22 mouse cellular contexts compared by ENCODE assay signal in the genomic region with DNA sequence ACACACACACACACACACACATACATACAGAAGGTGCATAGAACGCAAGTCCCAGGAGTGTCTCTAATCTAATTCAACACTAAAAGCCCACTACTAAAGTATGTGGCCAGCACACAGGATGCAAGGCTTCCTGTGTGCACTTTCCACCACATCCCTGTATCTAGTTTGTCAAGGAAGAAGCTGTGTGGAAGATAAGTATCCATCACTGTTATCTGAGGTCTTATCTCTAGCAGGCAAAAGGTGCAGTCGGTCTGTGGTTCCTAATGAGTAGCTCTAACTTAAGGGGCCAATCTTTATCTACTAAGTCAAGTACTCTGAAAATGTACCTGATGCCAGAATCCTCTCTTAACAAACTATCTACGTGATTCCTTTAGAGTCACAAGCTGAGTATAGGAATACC.
DNase-seq lines count a peak whose midpoint lies in the region; ATAC-seq lines count a peak whose summit lies in the region.
"Had no signal": no experiment of that assay in that cellular context is flagged by ENCODE, and none has a peak within 500 bp of the region (broad histone marks: within the 10 kb centered on the region; RNA-seq: fewer than 3 reads in every experiment).

No protein-coding gene starts in this region.

- H3K9me3 ChIP-seq in heart, embryonic 13.5 days = peaks cover 3% of the 10 kb centered on the region; the same call in 1 of the 2 replicates
- H3K9me3 ChIP-seq: embryonic facial prominence, embryonic 13.5 days; forebrain, embryonic 13.5 days; G1E had no signal

- H3K27ac ChIP-seq in heart, embryonic 13.5 days (replicated peaks) = 0 out of 2 replicates have a peak overlapping the region, but pooled peaks have one; percentile 54
- H3K27ac ChIP-seq in brown adipose tissue, adult 24 weeks (replicated peaks; ENCODE audit: low read depth, low read length) = peak overlapping the region; percentile 70
- H3K27ac ChIP-seq: embryonic facial prominence, embryonic 13.5 days; hindbrain, embryonic 14.5 days had no signal

- H3K27me3 ChIP-seq in heart, embryonic 13.5 days (replicated peaks) = no peaks in the 10 kb centered on the region
- H3K27me3 ChIP-seq: embryonic facial prominence, embryonic 13.5 days; forebrain, embryonic 13.5 days had no signal

- ATAC-seq in heart, embryonic 13.5 days (ENCODE audit: extremely low read depth, insufficient number of reproducible peaks, low FRiP score, low TSS enrichment) = no peak
- peak; percentile 52; the same call in 1 of the 2 replicates for ATAC-seq in megakaryocyte, adult 5-6 weeks (ENCODE audit: poor library complexity, severe bottlenecking)
- ATAC-seq: inflammation-experienced regulatory T-cells, adult 6 months had no signal

- peaks cover 23% of the 10 kb centered on the region for H3K4me1 ChIP-seq in heart, embryonic 13.5 days
- peaks cover 7% of the 10 kb centered on the region; the same call in 1 of the 2 replicates for H3K4me1 ChIP-seq in brown adipose tissue, adult 24 weeks (ENCODE audit: control insufficient read depth, insufficient read depth, insufficient read length, low read length)
- H3K4me1 ChIP-seq: embryonic facial prominence, embryonic 13.5 days had no signal

- no peak overlapping the region for H3K4me2 ChIP-seq in heart, embryonic 13.5 days
- H3K4me2 ChIP-seq: embryonic facial prominence, embryonic 13.5 days; forebrain, embryonic 13.5 days; heart, embryonic 11.5 days; hindbrain, embryonic 14.5 days had no signal

- H3K9ac ChIP-seq in heart, embryonic 13.5 days = no peak overlapping the region
- H3K9ac ChIP-seq: embryonic facial prominence, embryonic 13.5 days; forebrain, embryonic 13.5 days; hindbrain, embryonic 14.5 days had no signal

- no peaks in the 10 kb centered on the region for H3K36me3 ChIP-seq in heart, embryonic 13.5 days
- H3K36me3 ChIP-seq: embryonic facial prominence, embryonic 13.5 days; G1E had no signal

- WGBS in heart, embryonic 13.5 days = 42% methylated on average over 3 of the region's 3 CpGs

- H3K4me3 ChIP-seq in heart, embryonic 13.5 days = no peak overlapping the region
- no peak overlapping the region for H3K4me3 ChIP-seq in brown adipose tissue, adult 24 weeks (ENCODE audit: insufficient read depth, low read depth, low read length)
- H3K4me3 ChIP-seq: embryonic facial prominence, embryonic 13.5 days; forebrain, embryonic 13.5 days; gastrocnemius, adult 2 months had no signal

- DNase-seq in heart, adult 9 months (ENCODE audit: low spot score in 2 of 2) = no peak
- peak; percentile 68 for DNase-seq in 416B (ENCODE audit: low read depth)
- no peak for DNase-seq in adrenal gland, postnatal 4 days (ENCODE audit: low spot score in 2 of 2)
- DNase-seq in right cerebral cortex, postnatal 14 days = no peak
- DNase-seq: adrenal gland, adult 8-10 months; adrenal gland, postnatal 36 days; cerebellum, adult 11-12 months; cerebellum, adult 9-10 months; cerebellum, postnatal 25 days; gastrocnemius, adult 2 months; heart, adult 18-20 months; heart, postnatal 4 days; kidney, adult 18-20 months had no signal
